Mouse (Mus musculus) adrenal gland, postnatal 4 days (tissue): ENCODE results near the gene Ccdc174. TPM values are rescaled to one million over a fixed set of nuclear protein-coding genes. Genes with fewer than 3 reads are reported as not detected.

Source experiments
- DNase-seq, 2 experiments: peaks; one replicate each; pipeline ENCODE4 v3.0.0; 2021 to 2022; ENCODE audit warnings: low spot score in 2 of 2, mixed read lengths in 2 of 2
- total RNA-seq, 2 experiments: library from RNA; stranded (reverse); gene quantifications; 2 replicates each; pipeline ENCODE4 v1.2.3; 2021

Ccdc174 gene
- total RNA-seq, 2 experiments from 2014 or later: 29.8 to 31.3 TPM

GRCm38 (mm10) chr6:91917286-91917685 is 39.4 kb downstream of the Ccdc174 start:
- DNase-seq: no peak

GRCm38 (mm10) chr6:91917716-91918115 is 39.9 kb downstream of the Ccdc174 start:
- DNase-seq: no peak

DNA sequence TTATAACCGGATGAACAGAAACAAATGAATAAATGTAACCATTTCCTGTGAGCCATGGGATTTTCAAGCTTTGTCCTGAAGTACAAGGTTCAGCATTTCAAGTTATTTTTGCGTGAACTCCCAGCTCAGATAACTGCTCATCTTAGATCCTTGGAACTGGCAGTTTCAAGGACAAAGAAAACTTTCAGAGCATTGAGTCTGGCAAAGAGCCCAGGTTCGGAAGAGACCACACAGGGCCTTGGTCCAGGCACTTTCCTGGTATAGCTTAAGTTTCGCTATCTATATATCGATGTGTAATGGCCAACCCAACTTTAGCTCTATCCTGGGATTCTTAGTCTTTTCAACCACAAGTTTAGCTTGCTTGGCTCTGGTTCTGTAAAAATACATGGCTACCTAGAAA is 53.4 kb downstream of the Ccdc174 start:
- DNase-seq: no peak

- DNase-seq: no peak
Observed at GRCm38 (mm10) chr6:91938491-91938890, 60.6 kb downstream of the Ccdc174 start.

GRCm38 (mm10) chr6:91948426-91948825 is 70.6 kb downstream of the Ccdc174 start:
- no peak for DNase-seq

Other genes starting within 250 kb of the Ccdc174 start
- 100 to 1,000 TPM; 314 to 322 TPM for gene Slc6a6, start 194.0 kb upstream of the Ccdc174 start, total RNA-seq
- 1 to 10 TPM; 2.1 to 2.8 TPM for gene Grip2, start 50.8 kb upstream of the Ccdc174 start, total RNA-seq
- 1 to 10 TPM; 1.6 to 2.2 TPM for gene 4930590J08Rik, start 24.8 kb downstream of the Ccdc174 start, total RNA-seq
- 10 to 100 TPM; 23.7 to 25.8 TPM for gene Fgd5, start 100.8 kb downstream of the Ccdc174 start, total RNA-seq
- gene Nr2c2, start 213.3 kb downstream of the Ccdc174 start, total RNA-seq: 10 to 100 TPM; 60.3 to 62.9 TPM